Mouse (Mus musculus) CH12.LX (cell line): Measurements from ENCODE around the gene Msi2. TPM values are rescaled to one million over a fixed set of nuclear protein-coding genes. Genes with fewer than 3 reads are reported as not detected.

Source experiments
- DNase-seq: peaks from one replicate; pipeline ENCODE4 v3.0.0-alpha.2; 2013; ENCODE audit errors: extremely low read depth
- H3K27ac ChIP-seq: 2 replicates; pipeline ENCODE4 v1.5.1; 2012; ENCODE audit warnings: low read depth, mild to moderate bottlenecking, control low read depth, moderate library complexity; ENCODE audit not compliant: insufficient read depth
- H3K27me3 ChIP-seq: replicated peaks from 2 replicates; pipeline ENCODE3; 2012; ENCODE audit warnings: inconsistent platforms
- H3K36me3 ChIP-seq, 2 experiments: replicated peaks in 1 of 2; 2 replicates each; pipeline versions ENCODE3 to v1.6.1; 2012; ENCODE audit warnings: inconsistent platforms in 1 of 2, low read length in 1 of 2, mild to moderate bottlenecking in 1 of 2, mixed read lengths in 1 of 2, moderate library complexity in 1 of 2; ENCODE audit not compliant: control insufficient read depth in 1 of 2, insufficient read depth in 1 of 2
- H3K4me1 ChIP-seq, 2 experiments: 2 replicates each; pipeline ENCODE4 v1.6.1; 2012; ENCODE audit warnings: inconsistent platforms in 1 of 2, moderate library complexity in 1 of 2; ENCODE audit not compliant: insufficient read depth in 2 of 2, control insufficient read depth in 1 of 2
- H3K4me2 ChIP-seq: 2 replicates; pipeline ENCODE4 v1.6.1; 2012; ENCODE audit warnings: low read depth, mild to moderate bottlenecking, control low read depth; ENCODE audit not compliant: poor library complexity, insufficient read depth, severe bottlenecking
- H3K4me3 ChIP-seq, 3 experiments: fragments of 150-350 bp in 1 of 3; sonication (generic) in 1 of 3; replicated peaks in 1 of 3; 2 replicates each; pipeline versions ENCODE3 to v1.5.1; 2011 to 2012; ENCODE audit warnings: low read depth in 2 of 3, low read length in 2 of 3, mild to moderate bottlenecking in 2 of 3, moderate library complexity in 2 of 3, control low read depth in 1 of 3, improper control_type of control experiment in 1 of 3, inconsistent platforms in 1 of 3, mixed read lengths in 1 of 3; ENCODE audit not compliant: poor library complexity in 1 of 3
- H3K79me2 ChIP-seq: replicated peaks from 2 replicates; pipeline ENCODE4 v1.6.1; 2012; ENCODE audit warnings: mild to moderate bottlenecking, moderate library complexity; ENCODE audit not compliant: control insufficient read depth, poor library complexity, insufficient read depth, severe bottlenecking; ENCODE audit errors: extremely low read depth
- H3K9ac ChIP-seq: 2 replicates; pipeline ENCODE4 v1.6.1; 2012; ENCODE audit warnings: low read depth, mild to moderate bottlenecking, control low read depth, moderate library complexity; ENCODE audit not compliant: insufficient read depth
- H3K9me3 ChIP-seq: replicated peaks from 2 replicates; pipeline ENCODE3; 2012; ENCODE audit warnings: low read length, inconsistent platforms, mixed read lengths
- BHLHE40 ChIP-seq: IDR thresholded peaks from 2 replicates; pipeline ENCODE4 v1.6.1; 2011; ENCODE audit warnings: mild to moderate bottlenecking, low read depth, low read length, improper control_type of control experiment
- E2F4 ChIP-seq: IDR thresholded peaks from 2 replicates; pipeline ENCODE4 v1.6.1; 2011; ENCODE audit warnings: low read depth, low read length, improper control_type of control experiment; ENCODE audit not compliant: insufficient replicate concordance
- EP300 ChIP-seq: IDR thresholded peaks from 2 replicates; pipeline ENCODE4 v1.6.1; 2011; ENCODE audit warnings: low read length, improper control_type of control experiment
- ETS1 ChIP-seq: conservative IDR thresholded peaks from 2 replicates; pipeline ENCODE4 v1.6.1; 2012; ENCODE audit warnings: low read depth, mild to moderate bottlenecking, inconsistent platforms, low read length, improper control_type of control experiment, moderate library complexity
- GABPA ChIP-seq: IDR thresholded peaks from 2 replicates; pipeline ENCODE4 v1.6.1; 2012; ENCODE audit warnings: low read depth, low read length, improper control_type of control experiment, inconsistent platforms; ENCODE audit not compliant: insufficient replicate concordance
- HCFC1 ChIP-seq: IDR thresholded peaks from 2 replicates; pipeline ENCODE4 v1.6.1; 2012; ENCODE audit warnings: low read depth, mild to moderate bottlenecking, inconsistent platforms, low read length, improper control_type of control experiment
- IRF4 ChIP-seq: IDR thresholded peaks from 2 replicates; pipeline ENCODE4 v1.6.1; 2014; ENCODE audit warnings: low read depth, mild to moderate bottlenecking, inconsistent platforms, low read length, improper control_type of control experiment
- MAFK ChIP-seq: IDR thresholded peaks from 2 replicates; pipeline ENCODE4 v1.6.1; 2011; ENCODE audit warnings: low read length, improper control_type of control experiment; ENCODE audit not compliant: insufficient replicate concordance
- MAX ChIP-seq: IDR thresholded peaks from 2 replicates; pipeline ENCODE4 v1.6.1; 2011; ENCODE audit warnings: low read length, improper control_type of control experiment
- MEF2A ChIP-seq: IDR thresholded peaks from 2 replicates; pipeline ENCODE4 v1.6.1; 2014; ENCODE audit warnings: low read depth, mild to moderate bottlenecking, inconsistent platforms, low read length, improper control_type of control experiment, borderline replicate concordance
- MXI1 ChIP-seq: IDR thresholded peaks from 2 replicates; pipeline ENCODE4 v1.6.1; 2011; ENCODE audit warnings: mild to moderate bottlenecking, low read depth, low read length, improper control_type of control experiment
- NELFE ChIP-seq: IDR thresholded peaks from 2 replicates; pipeline ENCODE4 v1.6.1; 2011; ENCODE audit warnings: low read depth, low read length, improper control_type of control experiment
- NRF1 ChIP-seq: IDR thresholded peaks from 2 replicates; pipeline ENCODE4 v1.6.1; 2014; ENCODE audit warnings: low read depth, mild to moderate bottlenecking, inconsistent platforms, low read length, improper control_type of control experiment, moderate library complexity
- PAX5 ChIP-seq: IDR thresholded peaks from 2 replicates; pipeline ENCODE4 v1.6.1; 2012; ENCODE audit warnings: low read length, inconsistent platforms, mixed read lengths
- POLR2A ChIP-seq: IDR thresholded peaks from 2 replicates; pipeline ENCODE4 v1.6.1; 2011; ENCODE audit warnings: low read depth, mild to moderate bottlenecking, improper control_type of control experiment, low read length
- POLR2AphosphoS2 ChIP-seq: IDR thresholded peaks from 2 replicates; pipeline ENCODE4 v1.6.1; 2011; ENCODE audit warnings: low read depth, low read length, improper control_type of control experiment
- RAD21 ChIP-seq: IDR thresholded peaks from 2 replicates; pipeline ENCODE4 v1.6.1; 2011; ENCODE audit warnings: low read depth, mild to moderate bottlenecking, low read length, improper control_type of control experiment, moderate library complexity
- RCOR1 ChIP-seq: conservative IDR thresholded peaks from 2 replicates; pipeline ENCODE4 v1.6.1; 2012; ENCODE audit warnings: low read depth, mild to moderate bottlenecking, inconsistent platforms, low read length, improper control_type of control experiment
- SIN3A ChIP-seq: IDR thresholded peaks from 2 replicates; pipeline ENCODE4 v1.6.1; 2012; ENCODE audit warnings: low read length, improper control_type of control experiment, inconsistent platforms
- TBP ChIP-seq: conservative IDR thresholded peaks from 2 replicates; pipeline ENCODE4 v1.6.1; 2011; ENCODE audit warnings: low read depth, low read length, improper control_type of control experiment
- USF1 ChIP-seq: IDR thresholded peaks from 2 replicates; pipeline ENCODE4 v1.6.1; 2014; ENCODE audit warnings: low read depth, mild to moderate bottlenecking, inconsistent platforms, low read length, improper control_type of control experiment
- USF2 ChIP-seq: conservative IDR thresholded peaks from 2 replicates; pipeline ENCODE4 v1.6.1; 2011; ENCODE audit warnings: low read depth, low read length, improper control_type of control experiment
- ZC3H11A ChIP-seq: IDR thresholded peaks from 2 replicates; pipeline ENCODE4 v1.6.1; 2012; ENCODE audit warnings: low read depth, mild to moderate bottlenecking, inconsistent platforms, low read length, improper control_type of control experiment
- ZNF384 ChIP-seq: IDR thresholded peaks from 2 replicates; pipeline ENCODE4 v1.6.1; 2012; ENCODE audit warnings: low read depth, low read length, improper control_type of control experiment, inconsistent platforms
- dilution Hi-C: fragments of 300-500 bp; cut with MboI; formaldehyde crosslinking; loops from 2 replicates; pipeline ENCODE4 v1.14.3; 2020; ENCODE audit warnings: low sequenced_read_pairs; ENCODE audit not compliant: extremely low pct_unique_long_range_greater_than_20kb, extremely low pct_ligation_motif_present
- in situ Hi-C: fragments of 300-500 bp; cut with MboI; formaldehyde crosslinking; loops from 3 replicates; pipeline ENCODE4 v1.14.3; 2019; ENCODE audit warnings: low sequenced_read_pairs, low pct_ligation_motif_present, low pct_unique_long_range_greater_than_20kb, mixed read lengths
- polyA plus RNA-seq: library from polyadenylated mRNA; unstranded; fragments of >175 nt; gene quantifications from 2 replicates; pipeline ENCODE4 v1.2.1, GENCODE M21; 2012; ENCODE audit warnings: low read depth; ENCODE audit not compliant: insufficient read length
- total RNA-seq, 2 experiments: library from RNA; depleted of rRNA; stranded (reverse); fragments of 300-350 nt in 1 of 2; fragments of >200 nt in 1 of 2; gene quantifications; 2 replicates each; pipeline ENCODE4 v1.2.3; 2012 to 2014

Msi2 gene
- total and polyA plus RNA-seq, 3 experiments = 40.3 to 73.1 (median 52.6) TPM

DNA sequence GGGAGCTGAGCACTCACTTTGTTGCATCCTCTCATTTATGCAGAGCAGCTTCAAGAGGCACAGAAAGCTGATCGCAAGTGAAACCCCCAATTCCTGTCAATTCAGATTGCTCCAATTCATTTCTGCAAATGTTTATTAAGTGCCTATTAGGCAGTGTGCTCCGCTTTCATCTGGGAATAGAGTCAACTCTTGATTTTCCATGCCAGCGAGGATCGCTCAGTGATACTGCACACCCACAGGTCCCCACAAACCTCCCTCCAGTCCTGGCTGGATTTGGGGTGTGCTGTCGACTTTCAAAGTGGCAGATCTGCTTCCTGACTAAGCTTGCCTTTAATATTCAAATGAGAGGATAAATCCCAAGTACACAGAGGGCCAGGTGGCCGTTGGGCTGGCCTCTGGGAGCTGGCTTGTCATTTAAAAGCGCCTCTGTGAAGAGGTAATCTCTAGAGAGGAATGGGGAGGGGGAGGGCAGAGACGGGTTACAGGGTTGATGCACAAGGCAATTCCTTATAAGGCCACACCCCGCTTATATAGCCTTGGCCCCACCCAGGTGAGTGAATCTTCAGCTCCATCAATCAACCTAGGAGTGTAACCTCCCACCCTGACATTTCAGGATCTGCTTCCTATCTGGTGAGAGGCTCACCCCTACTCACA is 339.5 kb downstream of the Msi2 start:
- no peak overlapping the region for H3K4me3 ChIP-seq
- peaks cover 39 to 88% of the 10 kb centered on the region in 2 experiments for H3K36me3 ChIP-seq
- H3K79me2 ChIP-seq = no peaks in the 10 kb centered on the region
- no peak overlapping the region for H3K27ac ChIP-seq
- H3K9me3 ChIP-seq = no peaks in the 10 kb centered on the region
- H3K27me3 ChIP-seq = no peaks in the 10 kb centered on the region
- no peak overlapping the region for H3K9ac ChIP-seq
- TF ChIP-seq MXI1 (no peak), RCOR1 (no peak), MAX (no peak), RAD21 (no peak), EP300 (no peak), MEF2A (no peak), NRF1 (no peak), ZC3H11A (no peak), HCFC1 (no peak), POLR2A (no peak), NELFE (no peak), ZNF384 (no peak), PAX5 (no peak), ETS1 (no peak), TBP (no peak), SIN3A (no peak), USF2 (no peak), MAFK (no peak), BHLHE40 (no peak)
- H3K4me1 ChIP-seq = peaks cover 2 to 37% of the 10 kb centered on the region in 2 experiments
- H3K4me2 ChIP-seq = no peak overlapping the region
- DNase-seq = no peak
- dilution Hi-C loops = no loop called here
- in situ Hi-C loops = no loop called here

DNA sequence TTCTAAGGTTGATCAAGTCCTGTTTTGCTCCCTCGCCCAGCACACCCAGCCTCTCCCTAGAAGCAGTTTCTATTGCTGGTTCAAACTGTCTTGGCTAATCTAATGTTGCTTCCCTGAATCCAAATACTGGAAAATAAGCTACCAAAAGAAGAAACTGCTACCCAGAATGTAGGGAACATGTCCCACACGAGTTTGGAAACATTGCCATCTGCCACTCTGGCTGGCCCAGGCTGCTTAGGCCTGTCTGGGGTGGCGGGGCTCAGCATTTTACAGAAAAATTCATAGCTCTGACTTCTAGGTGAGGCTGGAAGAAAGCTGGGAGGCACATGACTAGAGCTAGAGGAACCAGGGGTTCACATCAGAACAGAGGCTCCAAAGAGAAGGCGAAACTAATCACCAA is 345.7 kb downstream of the Msi2 start:
- no peak overlapping the region for H3K9ac ChIP-seq
- H3K36me3 ChIP-seq = peaks cover 16 to 76% of the 10 kb centered on the region in 2 experiments
- H3K27ac ChIP-seq = no peak overlapping the region
- peaks cover 0 to 14% of the 10 kb centered on the region in 2 experiments; a peak in 2 of 4 replicates for H3K4me1 ChIP-seq
- no peak overlapping the region for H3K4me3 ChIP-seq
- no peak overlapping the region for H3K4me2 ChIP-seq
- H3K9me3 ChIP-seq = no peaks in the 10 kb centered on the region
- TF ChIP-seq POLR2AphosphoS2 (no peak), GABPA (no peak), USF2 (no peak), IRF4 (no peak), USF1 (no peak), ETS1 (no peak), NRF1 (no peak), E2F4 (no peak), RAD21 (no peak)
- dilution Hi-C loops (no loop called here), in situ Hi-C loops (no loop called here)
- H3K27me3 ChIP-seq = no peaks in the 10 kb centered on the region
- no peak for DNase-seq
- H3K79me2 ChIP-seq = no peaks in the 10 kb centered on the region
